Mouse (Mus musculus) liver, embryonic 16.5 days (tissue): ENCODE results near the gene Tcf23. TPM values are rescaled to one million over a fixed set of nuclear protein-coding genes. Genes with fewer than 3 reads are reported as not detected.
A peak's percentile ranks its signal among the peaks of the same experiment; 100 is the strongest.

Experiments used
- ATAC-seq: fragments of 200-750 bp; cut with Nextera tagmentation; 2 replicates; pipeline ENCODE4 v1.8.0; 2017; ENCODE audit warnings: low read depth, mild to moderate bottlenecking, moderate number of reproducible peaks, moderate library complexity
- H3K27ac ChIP-seq: fragments of 300-500 bp; sonication (generic); 2 replicates; pipeline ENCODE4 v1.5.1; 2014; ENCODE audit warnings: mild to moderate bottlenecking, low read length
- H3K27me3 ChIP-seq: fragments of 300-500 bp; sonication (generic); 2 replicates; pipeline ENCODE4 v1.6.1; 2014; ENCODE audit warnings: low read depth, low read length, mixed read lengths; ENCODE audit not compliant: control insufficient read depth, insufficient read depth
- H3K36me3 ChIP-seq: fragments of 300-500 bp; sonication (generic); 2 replicates; pipeline ENCODE4 v1.6.1; 2014; ENCODE audit warnings: mild to moderate bottlenecking; ENCODE audit not compliant: control insufficient read depth, insufficient read depth
- H3K4me1 ChIP-seq: fragments of 300-500 bp; sonication (generic); 2 replicates; pipeline ENCODE4 v1.6.1; 2014; ENCODE audit warnings: low read depth, low read length, mixed read lengths; ENCODE audit not compliant: control insufficient read depth
- H3K4me2 ChIP-seq: fragments of 300-500 bp; sonication (generic); 2 replicates; pipeline ENCODE4 v1.6.1; 2014; ENCODE audit warnings: low read depth, low read length, mixed read lengths
- H3K4me3 ChIP-seq: fragments of 300-500 bp; sonication (generic); 2 replicates; pipeline ENCODE4 v1.5.1; 2014; ENCODE audit warnings: low read depth, mild to moderate bottlenecking, low read length
- H3K9ac ChIP-seq: fragments of 300-500 bp; sonication (generic); 2 replicates; pipeline ENCODE4 v1.6.1; 2014; ENCODE audit warnings: low read depth, low read length
- H3K9me3 ChIP-seq: fragments of 300-500 bp; sonication (generic); replicated peaks from 2 replicates; pipeline ENCODE4 v1.6.1; 2016; ENCODE audit warnings: low read length; ENCODE audit not compliant: control insufficient read depth
- WGBS: fragments of 180-500 bp; shearing (Covaris S2); extraction: QIAGEN DNeasy Blood & Tissue Kit; methylation state at CpG from one replicate; pipeline ENCODE4 v1.1.7; 2014; ENCODE audit not compliant: insufficient replicate concordance; 5-methylcytosine and 5-hydroxymethylcytosine counted together
- polyA plus RNA-seq: library from polyadenylated mRNA; unstranded; fragments of >200 nt; fragmentation: Nextera tagmentation; extraction: Ambion mirVana; gene quantifications from 2 replicates; pipeline ENCODE4 v1.2.1, GENCODE M21; 2015

Tcf23 gene
- polyA plus RNA-seq, 1 experiment from 2014 or later = 0.07 TPM

GRCm38 (mm10) chr5:30966189-30966588, 2.3 kb upstream of the Tcf23 start:
- Histone ChIP-seq H3K9me3 (no peaks in the 10 kb centered on the region), H3K36me3 (no peaks in the 10 kb centered on the region), H3K4me1 (peaks cover 9% of the 10 kb centered on the region), H3K4me3 (no peak overlapping the region), H3K9ac (no peak overlapping the region), H3K27ac (no peak overlapping the region), H3K27me3 (no peaks in the 10 kb centered on the region), H3K4me2 (no peak overlapping the region)
- ATAC-seq = peak; percentile 80
- 71% methylated on average over 4 of the region's 4 CpGs for WGBS

- H3K9me3 ChIP-seq = no peaks in the 10 kb centered on the region
- no peaks in the 10 kb centered on the region for H3K27me3 ChIP-seq
- H3K36me3 ChIP-seq = no peaks in the 10 kb centered on the region
- H3K4me1 ChIP-seq = peaks cover 9% of the 10 kb centered on the region
- H3K4me3 ChIP-seq = no peak overlapping the region
- no peak overlapping the region for H3K9ac ChIP-seq
- H3K27ac ChIP-seq = no peak overlapping the region
- whole genome bisulfite sequencing = 13% methylated on average over 2 of the region's 2 CpGs
- no peak overlapping the region for H3K4me2 ChIP-seq
- ATAC-seq = no peak
Observed at GRCm38 (mm10) chr5:30969440-30969839, 978 bp downstream of the Tcf23 start.

GRCm38 (mm10) chr5:30974870-30975656, 6.6 kb downstream of the Tcf23 start:
- Histone ChIP-seq H3K9me3 (no peaks in the 10 kb centered on the region), H3K4me1 (no peaks in the 10 kb centered on the region), H3K36me3 (no peaks in the 10 kb centered on the region), H3K4me2 (no peak overlapping the region), H3K9ac (no peak overlapping the region), H3K27ac (no peak overlapping the region), H3K27me3 (no peaks in the 10 kb centered on the region), H3K4me3 (no peak overlapping the region)
- WGBS = 59% methylated on average over 9 of the region's 9 CpGs
- no peak for ATAC-seq

- Histone ChIP-seq H3K27ac (no peak overlapping the region), H3K27me3 (no peaks in the 10 kb centered on the region), H3K9ac (no peak overlapping the region), H3K4me1 (no peaks in the 10 kb centered on the region), H3K36me3 (no peaks in the 10 kb centered on the region), H3K4me2 (no peak overlapping the region), H3K4me3 (no peak overlapping the region), H3K9me3 (no peaks in the 10 kb centered on the region)
- no peak for ATAC-seq
- WGBS = 20% methylated on average over 2 of the region's 2 CpGs
Observed at GRCm38 (mm10) chr5:30982357-30982756, 13.9 kb downstream of the Tcf23 start.

- WGBS = 53% methylated on average over 5 of the region's 5 CpGs
- no peak for ATAC-seq
Observed at GRCm38 (mm10) chr5:30992980-30993676, 24.7 kb downstream of the Tcf23 start.

GRCm38 (mm10) chr5:30994074-30994473, 25.6 kb downstream of the Tcf23 start:
- no peaks in the 10 kb centered on the region for H3K27me3 ChIP-seq
- WGBS = 37% methylated on average over 3 of the region's 3 CpGs
- H3K9me3 ChIP-seq = no peaks in the 10 kb centered on the region
- H3K9ac ChIP-seq = no peak overlapping the region
- no peaks in the 10 kb centered on the region for H3K4me1 ChIP-seq
- no peak overlapping the region for H3K27ac ChIP-seq
- ATAC-seq = no peak
- no peak overlapping the region for H3K4me3 ChIP-seq
- no peak overlapping the region for H3K4me2 ChIP-seq
- H3K36me3 ChIP-seq = no peaks in the 10 kb centered on the region

More at GRCm38 (mm10) chr5:30992980-30993676, 24.7 kb downstream of the Tcf23 start:
- Histone ChIP-seq H3K36me3 (no peaks in the 10 kb centered on the region), H3K27me3 (no peaks in the 10 kb centered on the region), H3K4me3 (no peak overlapping the region), H3K27ac (no peak overlapping the region), H3K4me2 (no peak overlapping the region), H3K4me1 (no peaks in the 10 kb centered on the region), H3K9me3 (no peaks in the 10 kb centered on the region), H3K9ac (no peak overlapping the region)

DNA sequence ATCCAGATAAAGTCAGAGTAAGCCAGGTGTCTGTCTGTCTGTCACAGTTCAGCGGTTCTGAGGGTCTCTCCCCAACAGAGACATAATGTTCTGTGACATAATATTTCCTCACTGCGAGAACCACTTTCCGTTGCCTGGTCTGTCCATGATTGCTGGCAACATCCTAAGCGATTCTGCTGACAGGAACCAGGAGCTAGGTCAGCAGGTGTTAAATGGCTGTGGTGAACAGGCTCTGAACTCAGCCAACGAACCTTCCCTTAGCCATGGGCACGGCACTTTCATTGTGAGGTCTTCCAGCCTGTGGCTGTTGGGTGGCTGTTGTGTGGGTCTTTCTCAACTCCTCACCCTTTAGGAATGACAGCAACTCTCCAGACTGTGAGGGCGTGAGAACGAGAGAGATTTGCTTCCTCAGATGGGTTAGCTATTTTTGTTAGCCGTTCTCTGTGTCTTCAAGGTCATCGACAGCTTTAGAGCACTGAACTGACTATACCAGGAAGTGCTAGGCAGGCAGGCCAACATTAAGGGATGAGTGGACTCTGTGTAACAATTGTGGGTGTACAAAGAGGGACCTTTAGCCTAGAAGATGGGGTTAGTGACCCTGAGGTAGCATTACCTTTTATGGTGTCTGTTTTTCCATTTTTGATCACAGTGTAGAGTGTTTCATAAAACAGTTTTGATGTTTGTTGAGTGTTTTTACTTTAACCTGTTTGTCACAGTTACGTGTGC, 26.6 kb downstream of the Tcf23 start:
- H3K4me1 ChIP-seq = no peaks in the 10 kb centered on the region

GRCm38 (mm10) chr5:30998306-30998705, 29.8 kb downstream of the Tcf23 start:
- Histone ChIP-seq H3K4me2 (no peak overlapping the region), H3K9me3 (no peaks in the 10 kb centered on the region), H3K9ac (no peak overlapping the region), H3K36me3 (no peaks in the 10 kb centered on the region), H3K27ac (no peak overlapping the region), H3K4me3 (no peak overlapping the region), H3K4me1 (no peaks in the 10 kb centered on the region), H3K27me3 (no peaks in the 10 kb centered on the region)
- 19% methylated on average over 5 of the region's 5 CpGs for WGBS
- ATAC-seq = peak; percentile 35; the same call in 1 of the 2 replicates

More for the DNA sequence above, 26.6 kb downstream of the Tcf23 start:
- no peaks in the 10 kb centered on the region for H3K36me3 ChIP-seq
- no peak overlapping the region for H3K9ac ChIP-seq
- no peak overlapping the region for H3K4me3 ChIP-seq
- no peak for ATAC-seq
- H3K9me3 ChIP-seq = no peaks in the 10 kb centered on the region
- 46% methylated on average over 11 of the region's 11 CpGs for WGBS
- H3K27me3 ChIP-seq = no peaks in the 10 kb centered on the region
- no peak overlapping the region for H3K27ac ChIP-seq
- no peak overlapping the region for H3K4me2 ChIP-seq
